Mouse (Mus musculus) lung, embryonic 15.5 days (tissue): ENCODE measurements around the gene Rgs12. TPM values are rescaled to one million over a fixed set of nuclear protein-coding genes. Genes with fewer than 3 reads are reported as not detected.

Experiments
- ATAC-seq: fragments of 200-750 bp; cut with Nextera tagmentation; 2 replicates; pipeline ENCODE4 v1.8.0; 2017; ENCODE audit warnings: moderate number of reproducible peaks, borderline replicate concordance; ENCODE audit not compliant: low FRiP score, low TSS enrichment; ENCODE audit errors: extremely low read depth
- H3K27ac ChIP-seq: fragments of 300-500 bp; sonication (generic); 2 replicates; pipeline ENCODE4 v1.5.1; 2015; ENCODE audit warnings: moderate library complexity, mild to moderate bottlenecking, inconsistent platforms
- H3K27me3 ChIP-seq: fragments of 300-500 bp; sonication (generic); 2 replicates; pipeline ENCODE4 v1.6.1; 2015; ENCODE audit warnings: inconsistent platforms
- H3K36me3 ChIP-seq: fragments of 300-500 bp; sonication (generic); 2 replicates; pipeline ENCODE4 v1.6.1; 2015; ENCODE audit warnings: inconsistent platforms
- H3K4me1 ChIP-seq: fragments of 300-500 bp; sonication (generic); 2 replicates; pipeline ENCODE4 v1.6.1; 2015; ENCODE audit warnings: inconsistent platforms
- H3K4me2 ChIP-seq: fragments of 300-500 bp; sonication (generic); 2 replicates; pipeline ENCODE4 v1.6.1; 2015; ENCODE audit warnings: inconsistent platforms, mild to moderate bottlenecking, moderate library complexity
- H3K4me3 ChIP-seq: fragments of 300-500 bp; sonication (generic); 2 replicates; pipeline ENCODE4 v1.5.1; 2015; ENCODE audit warnings: mild to moderate bottlenecking, inconsistent platforms
- H3K9ac ChIP-seq: fragments of 300-500 bp; sonication (generic); 2 replicates; pipeline ENCODE4 v1.6.1; 2015; ENCODE audit warnings: inconsistent platforms
- H3K9me3 ChIP-seq: fragments of 300-500 bp; sonication (generic); 2 replicates; pipeline ENCODE4 v1.6.1; 2016; ENCODE audit warnings: inconsistent platforms
- WGBS: fragments of 180-500 bp; shearing (Covaris S2); methylation state at CpG from one replicate; pipeline ENCODE4 v1.1.7; 2015; 5-methylcytosine and 5-hydroxymethylcytosine counted together
- polyA plus RNA-seq: library from polyadenylated mRNA; unstranded; fragments of >200 nt; fragmentation: Nextera tagmentation; extraction: Ambion mirVana; gene quantifications from 2 replicates; pipeline ENCODE4 v1.2.1, GENCODE M21; 2015

Rgs12 gene
- polyA plus RNA-seq, 1 experiment from 2014 or later = 35.3 TPM

DNA sequence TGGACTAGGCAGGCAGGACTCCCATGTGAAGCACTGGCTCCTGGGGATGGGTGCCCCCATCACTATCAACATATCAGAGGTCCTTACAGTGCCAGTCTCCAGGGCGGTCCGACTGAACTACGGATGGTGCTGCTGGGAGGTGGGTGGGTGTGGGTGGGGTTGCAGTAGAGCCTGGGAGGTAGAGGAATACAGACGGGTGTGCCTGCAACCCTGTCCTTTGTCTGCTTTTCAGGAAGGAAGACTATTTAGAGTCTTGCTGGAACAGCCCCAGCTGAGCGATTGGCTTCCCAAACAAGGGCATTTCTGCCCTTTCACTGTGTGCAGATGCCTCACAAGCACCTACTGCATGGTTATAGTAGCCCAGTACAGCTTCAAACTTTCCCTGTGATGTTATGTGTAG lies 19.1 kb downstream of the Rgs12 start:
- Histone ChIP-seq H3K4me1 (no peaks in the 10 kb centered on the region), H3K9me3 (no peaks in the 10 kb centered on the region), H3K27me3 (no peaks in the 10 kb centered on the region), H3K36me3 (peaks cover 31% of the 10 kb centered on the region), H3K4me2 (no peak overlapping the region), H3K4me3 (no peak overlapping the region), H3K27ac (peak overlapping the region; percentile 35; the same call in 1 of the 2 replicates), H3K9ac (no peak overlapping the region)
- peak; percentile 62; the same call in 1 of the 2 replicates for ATAC-seq
- 80% methylated on average over 5 of the region's 5 CpGs for WGBS

- H3K4me1 ChIP-seq = no peaks in the 10 kb centered on the region
- ATAC-seq = no peak
- H3K27ac ChIP-seq = no peak overlapping the region
Observed at GRCm38 (mm10) chr5:34972471-34972870, 23.2 kb downstream of the Rgs12 start.

GRCm38 (mm10) chr5:34973560-34974317 lies 24.5 kb downstream of the Rgs12 start:
- Histone ChIP-seq H3K36me3 (peaks cover 28% of the 10 kb centered on the region), H3K27ac (no peak overlapping the region), H3K27me3 (no peaks in the 10 kb centered on the region), H3K4me2 (no peak overlapping the region), H3K4me3 (no peak overlapping the region), H3K4me1 (no peaks in the 10 kb centered on the region), H3K9me3 (no peaks in the 10 kb centered on the region), H3K9ac (no peak overlapping the region)
- 81% methylated on average over 8 of the region's 8 CpGs for WGBS
- no peak for ATAC-seq

More at GRCm38 (mm10) chr5:34972471-34972870, 23.2 kb downstream of the Rgs12 start:
- peaks cover 30% of the 10 kb centered on the region for H3K36me3 ChIP-seq
- H3K4me2 ChIP-seq = no peak overlapping the region
- H3K9ac ChIP-seq = no peak overlapping the region
- no peaks in the 10 kb centered on the region for H3K9me3 ChIP-seq
- H3K27me3 ChIP-seq = no peaks in the 10 kb centered on the region
- no peak overlapping the region for H3K4me3 ChIP-seq
- 78% methylated on average over 3 of the region's 3 CpGs for WGBS

GRCm38 (mm10) chr5:34974773-34975443 lies 25.7 kb downstream of the Rgs12 start:
- peaks cover 6% of the 10 kb centered on the region for H3K4me1 ChIP-seq
- peaks cover 28% of the 10 kb centered on the region for H3K36me3 ChIP-seq
- H3K4me2 ChIP-seq = no peak overlapping the region
- no peak; the same call in 1 of the 2 replicates for ATAC-seq
- H3K9ac ChIP-seq = no peak overlapping the region
- H3K4me3 ChIP-seq = no peak overlapping the region
- no peaks in the 10 kb centered on the region for H3K9me3 ChIP-seq
- 81% methylated on average over 11 of the region's 11 CpGs for WGBS
- H3K27me3 ChIP-seq = no peaks in the 10 kb centered on the region
- H3K27ac ChIP-seq = no peak overlapping the region

DNA sequence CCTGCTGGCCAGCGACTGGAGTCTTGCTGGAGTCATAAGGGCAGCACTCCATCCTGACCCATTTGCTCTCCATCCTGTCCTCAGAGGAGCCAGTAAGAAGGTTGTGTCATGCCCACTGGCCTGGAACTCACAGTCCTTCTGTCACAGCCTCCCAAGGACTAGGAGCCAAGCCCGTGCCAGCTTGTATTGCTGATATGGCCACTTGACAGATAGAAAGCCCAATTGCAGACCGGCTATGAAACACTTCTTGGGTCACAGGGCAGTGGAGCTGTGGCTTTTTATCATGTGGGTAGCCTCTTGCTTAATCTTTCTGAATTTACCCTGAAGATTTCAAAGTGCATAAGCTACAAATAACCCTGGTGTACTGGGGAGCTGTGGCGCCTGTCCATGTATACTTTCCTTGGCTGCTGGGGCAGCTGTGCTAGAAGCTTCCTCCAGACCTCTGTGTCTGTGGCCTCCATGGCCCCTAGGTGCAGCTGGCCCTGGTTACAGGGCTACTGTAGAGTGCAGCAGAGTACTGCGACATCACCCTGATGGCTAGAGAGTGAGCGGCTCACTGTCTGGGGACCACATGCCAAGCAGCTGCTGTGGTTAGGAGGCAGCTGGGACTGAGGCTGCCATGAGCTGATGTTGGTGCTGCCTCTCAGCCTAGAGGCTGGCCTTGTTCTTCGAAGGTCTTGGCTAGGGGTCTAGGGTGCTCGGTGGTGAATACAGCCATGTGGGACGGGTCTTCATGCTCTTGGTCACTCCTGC lies 27.5 kb downstream of the Rgs12 start:
- H3K36me3 ChIP-seq = peaks cover 28% of the 10 kb centered on the region
- ATAC-seq = no peak
- 82% methylated on average over 9 of the region's 9 CpGs for WGBS
- no peaks in the 10 kb centered on the region for H3K27me3 ChIP-seq
- no peak overlapping the region for H3K27ac ChIP-seq
- H3K4me2 ChIP-seq = no peak overlapping the region
- H3K9ac ChIP-seq = no peak overlapping the region
- H3K9me3 ChIP-seq = no peaks in the 10 kb centered on the region
- H3K4me1 ChIP-seq = peaks cover 15% of the 10 kb centered on the region
- H3K4me3 ChIP-seq = no peak overlapping the region

DNA sequence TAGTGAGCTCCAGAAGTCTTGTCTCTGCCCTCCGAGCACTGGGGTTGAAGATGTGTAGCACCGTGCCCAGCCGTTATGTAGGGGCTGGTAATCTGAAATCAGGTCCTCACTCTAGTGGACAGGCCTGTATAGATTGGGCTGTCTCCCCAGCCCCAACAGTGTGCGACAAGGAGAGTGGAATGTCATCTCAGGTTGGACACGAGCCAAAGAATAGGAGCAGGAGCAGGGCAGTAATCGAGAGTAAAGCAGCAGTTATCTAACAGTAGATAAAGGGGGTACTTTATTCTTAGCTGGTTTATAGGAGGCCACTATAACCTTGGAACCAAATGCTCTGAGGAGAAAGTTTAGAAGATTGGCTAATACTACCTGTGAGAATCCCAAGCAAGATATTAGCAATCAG lies 30.9 kb downstream of the Rgs12 start:
- Histone ChIP-seq H3K27me3 (no peaks in the 10 kb centered on the region), H3K9me3 (no peaks in the 10 kb centered on the region), H3K4me3 (no peak overlapping the region), H3K4me1 (peaks cover 16% of the 10 kb centered on the region), H3K9ac (no peak overlapping the region), H3K4me2 (no peak overlapping the region), H3K36me3 (peaks cover 41% of the 10 kb centered on the region), H3K27ac (no peak overlapping the region)
- no peak for ATAC-seq
- WGBS = 31% methylated on average over 6 of the region's 6 CpGs

DNA sequence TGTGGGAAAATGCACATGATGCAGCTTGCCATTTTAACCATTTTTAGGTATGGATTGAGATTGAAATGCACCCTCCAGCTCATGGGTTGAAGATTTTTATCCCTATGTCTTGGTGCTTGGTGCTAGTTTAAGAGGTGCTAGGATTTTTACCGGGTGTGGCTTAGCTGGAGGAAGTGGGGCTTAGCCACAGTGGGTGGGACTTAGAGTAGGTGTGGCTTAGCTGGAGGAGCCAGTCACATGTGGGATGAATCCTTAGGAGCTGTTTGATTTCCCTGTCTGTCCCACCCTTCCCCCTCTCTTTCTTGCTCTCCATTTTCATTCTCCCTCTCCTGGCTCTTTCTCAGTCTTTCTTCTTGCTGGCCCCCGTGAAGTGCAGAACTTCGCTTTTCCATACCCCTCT lies 32.5 kb downstream of the Rgs12 start:
- 54% methylated on average over 3 of the region's 3 CpGs for WGBS
- H3K9me3 ChIP-seq = no peaks in the 10 kb centered on the region
- no peak overlapping the region for H3K9ac ChIP-seq
- no peak overlapping the region for H3K4me2 ChIP-seq
- H3K4me1 ChIP-seq = peaks cover 16% of the 10 kb centered on the region
- H3K36me3 ChIP-seq = peaks cover 28% of the 10 kb centered on the region
- ATAC-seq = no peak
- no peaks in the 10 kb centered on the region for H3K27me3 ChIP-seq
- H3K27ac ChIP-seq = no peak overlapping the region
- no peak overlapping the region for H3K4me3 ChIP-seq

DNA sequence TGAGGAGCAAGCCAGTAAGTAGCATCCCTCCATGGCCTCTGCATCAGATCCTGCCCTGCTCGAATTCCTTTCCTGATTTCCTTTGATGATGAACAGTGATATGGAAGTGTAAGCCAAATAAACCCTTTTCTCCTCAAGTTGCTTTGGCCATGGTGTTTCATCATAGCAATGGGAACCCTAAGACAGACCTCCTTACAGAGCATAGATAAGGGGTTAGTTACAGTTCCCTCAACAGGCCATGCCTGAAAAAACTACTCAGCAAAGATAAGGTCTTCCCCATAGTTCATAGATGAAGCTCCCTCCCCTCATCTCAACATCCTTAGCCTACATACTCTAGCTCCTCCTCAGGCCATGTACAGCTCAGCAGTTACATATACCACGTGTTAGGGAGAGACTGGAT lies 35.7 kb downstream of the Rgs12 start:
- no peak overlapping the region for H3K4me3 ChIP-seq
- 60% methylated on average over 2 of the region's 2 CpGs for WGBS
- no peak overlapping the region for H3K27ac ChIP-seq
- ATAC-seq = no peak
- H3K4me1 ChIP-seq = peaks cover 10% of the 10 kb centered on the region
- H3K4me2 ChIP-seq = no peak overlapping the region
- no peaks in the 10 kb centered on the region for H3K9me3 ChIP-seq
- peaks cover 23% of the 10 kb centered on the region for H3K36me3 ChIP-seq
- no peak overlapping the region for H3K9ac ChIP-seq
- H3K27me3 ChIP-seq = no peaks in the 10 kb centered on the region

- Histone ChIP-seq H3K4me2 (no peak overlapping the region), H3K36me3 (peaks cover 23% of the 10 kb centered on the region), H3K27ac (no peak overlapping the region), H3K4me3 (no peak overlapping the region), H3K9me3 (no peaks in the 10 kb centered on the region), H3K4me1 (0 out of 2 replicates have a peak, but pooled peaks cover 6% of the 10 kb centered on the region), H3K9ac (no peak overlapping the region), H3K27me3 (no peaks in the 10 kb centered on the region)
- ATAC-seq = no peak
- WGBS = 35% methylated on average over 2 of the region's 2 CpGs
Observed at GRCm38 (mm10) chr5:34985867-34986266, 36.6 kb downstream of the Rgs12 start.

DNA sequence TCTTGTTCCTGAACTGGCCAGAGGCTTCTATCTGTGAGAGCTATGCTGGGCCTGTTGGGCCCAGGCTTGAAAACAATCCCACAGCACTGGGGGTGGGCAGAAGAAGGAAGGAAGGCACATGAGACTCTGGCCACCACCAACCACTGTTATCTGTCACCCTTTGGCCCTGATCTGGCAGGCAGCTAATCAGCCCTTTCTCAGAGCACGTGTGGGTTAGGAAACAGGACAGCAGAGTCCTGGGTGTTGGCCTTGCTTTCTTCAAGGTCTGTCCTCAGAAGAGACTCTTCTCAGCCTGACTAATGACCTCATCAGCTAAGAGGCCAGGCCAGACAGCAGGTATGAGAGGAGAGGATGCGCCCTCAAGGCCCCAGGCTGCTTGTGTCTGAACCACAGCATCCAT lies 38.2 kb downstream of the Rgs12 start:
- Histone ChIP-seq H3K4me3 (no peak overlapping the region), H3K27ac (no peak overlapping the region), H3K9me3 (no peaks in the 10 kb centered on the region), H3K4me2 (no peak overlapping the region), H3K9ac (no peak overlapping the region), H3K27me3 (no peaks in the 10 kb centered on the region), H3K36me3 (peaks cover 23% of the 10 kb centered on the region), H3K4me1 (no peaks in the 10 kb centered on the region)
- 65% methylated on average over 2 of the region's 2 CpGs for WGBS
- ATAC-seq = no peak

DNA sequence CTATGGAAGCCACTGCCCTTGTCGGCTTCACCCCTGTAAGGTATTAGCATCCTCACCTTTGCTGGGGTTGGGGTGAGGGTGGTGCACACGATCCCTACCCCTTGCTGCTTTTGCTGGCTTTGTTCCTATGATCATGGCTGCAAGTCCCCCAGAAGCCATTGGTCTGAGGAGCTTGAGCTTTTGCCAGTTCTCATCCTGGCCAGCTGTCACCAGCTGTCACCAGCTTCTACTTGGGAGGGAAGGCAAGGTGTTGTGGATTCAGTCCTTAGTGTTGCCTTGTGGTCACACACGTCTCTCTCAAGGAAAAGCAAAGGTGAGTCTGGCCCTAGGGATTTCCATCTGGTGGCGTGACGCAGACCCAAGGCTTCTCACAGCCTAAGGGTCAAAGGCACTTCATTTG lies 39.4 kb downstream of the Rgs12 start:
- peaks cover 19% of the 10 kb centered on the region for H3K36me3 ChIP-seq
- H3K9ac ChIP-seq = no peak overlapping the region
- no peak overlapping the region for H3K4me2 ChIP-seq
- H3K4me3 ChIP-seq = no peak overlapping the region
- H3K27ac ChIP-seq = no peak overlapping the region
- no peak for ATAC-seq
- H3K4me1 ChIP-seq = no peaks in the 10 kb centered on the region
- 76% methylated on average over 5 of the region's 5 CpGs for WGBS
- no peaks in the 10 kb centered on the region for H3K9me3 ChIP-seq
- H3K27me3 ChIP-seq = no peaks in the 10 kb centered on the region

- no peaks in the 10 kb centered on the region for H3K9me3 ChIP-seq
- no peaks in the 10 kb centered on the region for H3K4me1 ChIP-seq
- 68% methylated on average over 12 of the region's 12 CpGs for WGBS
- no peak overlapping the region for H3K9ac ChIP-seq
- no peak overlapping the region for H3K4me3 ChIP-seq
- no peaks in the 10 kb centered on the region for H3K27me3 ChIP-seq
- no peak overlapping the region for H3K4me2 ChIP-seq
- peaks cover 12% of the 10 kb centered on the region for H3K36me3 ChIP-seq
- no peak for ATAC-seq
- H3K27ac ChIP-seq = no peak overlapping the region
Observed at GRCm38 (mm10) chr5:34989321-34989772, 40.1 kb downstream of the Rgs12 start.
